Mouse (Mus musculus) telencephalon, adult 2 months (tissue): ENCODE measurements at regions not wholly inside any gene's neighbourhood (a gene's known extent, or its start where the extent isn't known, plus 50 kb on each side); places are given as distances from the start of the nearest gene placed in this dataset.

Experiments
- DNase-seq: peaks from one replicate; pipeline ENCODE4 v3.0.0-alpha.2; 2011; ENCODE audit warnings: low read depth, low spot score

DNA sequence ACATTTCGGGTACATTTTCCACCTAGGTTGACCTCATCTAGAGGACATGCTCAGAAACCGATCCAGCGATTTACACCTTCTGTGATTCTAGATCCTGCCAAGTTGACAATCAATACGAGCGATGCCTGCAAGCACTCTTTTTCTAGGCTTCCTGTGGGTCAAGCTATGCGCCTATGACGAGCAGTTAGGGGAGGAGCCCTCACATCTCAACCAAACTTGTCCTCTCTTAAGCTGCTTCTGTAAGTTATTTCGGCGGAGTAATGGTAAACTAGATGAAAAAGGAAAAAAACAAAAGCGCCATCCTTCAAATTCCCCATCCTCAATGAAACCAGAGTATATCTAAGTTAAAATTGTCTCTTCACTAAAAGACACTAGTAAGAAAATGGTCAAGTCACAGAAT lies 858.5 kb downstream of the Zfp704 start:
- no peak for DNase-seq

DNA sequence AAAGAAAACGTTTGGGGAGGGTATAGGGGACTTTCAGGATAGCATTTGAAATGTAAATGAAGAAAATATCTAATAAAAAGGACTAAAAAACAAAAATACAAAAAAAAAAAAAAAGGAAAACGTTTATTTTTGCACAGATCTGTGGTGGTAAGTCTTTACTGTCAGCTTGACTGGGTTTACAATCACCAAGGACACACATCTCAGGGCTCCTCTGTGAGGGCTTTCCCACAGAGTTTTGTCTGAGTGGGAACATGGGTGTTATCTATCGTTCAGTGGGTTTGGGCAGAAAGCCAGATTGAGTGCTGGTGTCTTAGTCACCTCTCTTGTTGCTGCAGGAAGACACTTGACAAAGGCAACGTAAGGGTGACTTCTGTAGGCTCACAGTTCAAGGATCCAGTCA lies 859.0 kb downstream of the Zfp704 start:
- no peak for DNase-seq

DNA sequence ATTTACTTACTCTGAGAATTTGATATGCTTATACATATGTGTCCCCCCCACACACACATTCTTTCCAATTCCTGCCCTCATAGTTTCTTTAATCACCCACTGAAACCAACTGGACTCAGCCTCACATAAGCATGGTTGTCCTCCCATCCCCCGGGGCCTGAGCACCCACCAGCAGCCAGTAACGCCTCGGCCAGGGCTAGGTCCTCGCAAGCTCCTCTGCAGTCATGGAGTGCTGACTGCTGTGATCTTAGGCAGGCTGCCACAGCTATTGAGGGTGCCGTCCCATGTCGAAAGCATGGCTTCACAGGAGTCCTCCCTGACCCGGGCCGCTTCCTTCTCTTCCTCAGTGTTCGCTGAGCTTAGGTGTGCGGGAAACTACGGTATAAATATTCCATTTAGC lies 859.7 kb downstream of the Zfp704 start:
- no peak for DNase-seq

DNA sequence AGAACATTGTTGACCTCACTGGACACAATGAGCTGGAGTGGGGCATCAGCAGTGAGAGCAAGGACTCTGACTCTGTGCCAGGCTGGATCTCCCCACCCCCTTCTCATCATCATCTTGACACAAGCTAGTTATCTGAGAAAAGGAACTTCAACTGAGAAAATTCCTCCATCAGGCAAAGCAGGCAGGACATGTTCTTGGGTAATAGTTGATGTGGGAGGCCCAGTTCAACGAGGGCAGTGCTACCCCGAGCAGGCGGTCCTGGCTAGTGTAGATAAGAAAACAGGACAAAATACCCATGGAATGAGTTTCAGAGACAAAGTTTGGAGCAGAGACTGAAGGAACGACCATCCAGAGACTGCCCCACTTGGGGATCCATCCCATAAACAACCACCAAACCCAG lies 862.7 kb downstream of the Zfp704 start:
- DNase-seq = no peak

DNA sequence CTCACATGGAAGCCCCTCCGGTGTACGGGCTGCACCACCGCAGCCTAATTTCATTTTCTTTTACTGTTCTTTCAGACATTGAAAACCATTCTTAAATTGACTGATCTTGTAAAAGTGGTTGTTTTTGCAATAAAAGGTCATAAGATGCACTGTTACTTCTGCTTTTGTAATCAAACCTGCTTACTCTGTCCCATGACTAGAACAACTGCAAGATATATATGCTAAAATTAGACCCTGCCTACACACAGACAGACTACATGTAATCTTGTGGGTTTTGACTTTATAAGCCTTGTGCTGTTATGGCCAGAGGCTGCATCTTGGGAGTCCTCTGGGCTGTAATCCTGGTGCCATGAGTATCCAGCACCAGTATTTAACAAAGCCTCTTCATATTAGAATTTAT lies 863.2 kb downstream of the Zfp704 start:
- DNase-seq = no peak

DNA sequence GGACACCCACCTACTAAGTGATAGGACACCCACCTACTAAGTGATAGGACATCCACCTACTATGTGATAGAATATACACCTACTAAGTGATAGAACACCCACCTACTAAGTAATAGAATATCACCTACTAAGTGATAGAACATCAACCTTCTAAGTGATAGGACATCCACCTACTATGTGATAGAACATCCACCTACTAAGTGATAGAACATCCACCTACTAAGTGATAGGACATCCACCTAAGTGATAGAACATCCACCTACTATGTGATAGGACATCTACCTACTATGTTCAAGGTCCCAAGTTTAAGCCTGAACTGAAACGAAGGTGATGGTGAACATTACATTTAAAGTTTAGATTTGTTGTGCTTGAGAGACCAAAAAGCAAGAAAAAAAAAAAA lies 863.8 kb downstream of the Zfp704 start:
- DNase-seq = no peak

DNA sequence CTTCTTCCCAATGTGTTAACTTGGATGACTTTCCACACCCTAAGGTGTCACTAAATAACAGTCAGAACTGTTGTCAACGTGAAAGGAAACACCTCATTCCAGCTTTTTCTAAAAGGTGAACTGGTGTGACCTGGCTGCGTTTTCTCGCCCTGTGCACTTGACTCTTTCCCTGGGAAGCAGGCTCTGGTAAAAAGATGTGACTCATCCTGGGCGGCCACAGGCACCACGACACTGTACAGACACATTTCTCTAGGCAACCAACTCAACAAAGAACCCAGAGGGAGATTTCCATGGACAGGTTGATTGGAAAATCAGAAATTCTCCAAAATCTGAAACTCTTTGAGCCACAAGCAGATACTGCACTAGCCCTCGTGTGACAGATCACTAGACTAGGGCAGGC lies 865.0 kb downstream of the Zfp704 start:
- DNase-seq = no peak

DNA sequence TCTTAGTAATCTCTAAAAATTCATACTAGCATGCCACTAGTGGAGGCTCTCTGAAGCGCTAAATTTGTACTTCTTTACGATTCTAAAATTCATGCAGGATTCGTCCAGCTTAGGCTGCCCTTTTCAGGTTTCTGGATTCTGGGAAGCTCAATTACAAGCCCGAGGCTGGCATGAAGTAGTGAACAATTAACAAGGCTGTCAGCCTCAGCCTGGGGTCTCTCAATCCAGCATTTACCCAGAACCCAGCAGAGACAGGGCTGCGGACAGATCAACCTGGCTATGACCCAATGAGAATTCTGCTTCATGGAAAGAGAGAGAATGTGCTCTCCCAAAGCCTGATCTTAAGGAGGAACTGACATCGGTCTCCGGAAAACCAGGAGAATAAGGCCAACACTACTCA lies 866.2 kb downstream of the Zfp704 start:
- DNase-seq = no peak

DNA sequence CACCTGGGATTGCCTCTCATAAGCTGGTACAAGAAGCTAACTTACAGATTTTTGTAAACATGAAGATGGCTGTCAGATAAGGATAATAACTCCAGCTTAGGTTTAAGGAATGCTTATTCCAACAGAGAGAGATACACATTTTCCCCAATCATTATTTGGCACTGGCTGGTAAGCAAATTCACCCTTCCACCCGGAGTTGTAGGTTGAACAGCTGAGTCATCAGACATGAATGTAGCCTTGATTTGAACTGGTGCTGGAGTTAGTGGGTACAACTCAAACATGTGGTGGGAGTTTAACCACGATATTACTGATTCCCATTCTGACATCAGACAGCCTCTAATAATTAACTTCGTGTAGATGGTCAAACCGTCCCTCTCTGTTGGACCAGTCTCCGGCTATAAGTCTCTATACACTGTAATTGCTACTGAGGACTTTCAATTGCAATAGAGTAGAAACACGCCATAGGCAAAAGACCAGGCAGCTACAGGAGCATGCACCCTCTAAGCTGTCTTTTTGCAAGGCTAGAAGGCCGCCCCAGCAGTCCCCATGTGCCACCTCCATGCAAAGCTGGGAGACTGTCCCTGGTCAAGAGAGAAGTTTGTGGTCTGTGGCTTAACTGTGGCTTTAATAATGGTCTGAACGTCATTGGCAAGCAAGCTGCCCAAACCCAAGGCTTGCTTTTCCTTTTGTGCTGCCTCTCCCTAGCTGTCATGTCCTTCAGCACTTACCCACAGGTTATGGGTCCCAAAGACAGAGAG lies 868.4 kb downstream of the Zfp704 start:
- no peak for DNase-seq

DNA sequence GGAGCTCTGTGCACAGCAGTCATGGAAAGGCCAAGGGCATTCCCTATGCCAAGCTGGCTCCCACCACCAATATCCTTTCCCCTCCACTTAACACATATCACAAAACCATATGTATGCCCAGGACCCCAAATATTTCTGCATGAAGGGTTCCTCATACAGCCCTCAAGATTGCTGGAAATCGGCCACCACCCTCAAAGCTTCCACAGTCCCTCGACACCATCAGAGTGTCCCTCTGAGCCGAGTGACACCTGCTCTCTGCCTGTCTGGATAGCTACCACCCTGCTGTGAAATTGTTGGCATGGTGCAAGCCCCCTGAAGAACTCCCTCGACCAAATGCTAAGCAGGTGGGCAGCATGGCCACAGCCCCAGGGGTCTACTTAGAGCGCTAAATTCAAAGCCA lies 869.2 kb downstream of the Zfp704 start:
- DNase-seq = no peak

DNA sequence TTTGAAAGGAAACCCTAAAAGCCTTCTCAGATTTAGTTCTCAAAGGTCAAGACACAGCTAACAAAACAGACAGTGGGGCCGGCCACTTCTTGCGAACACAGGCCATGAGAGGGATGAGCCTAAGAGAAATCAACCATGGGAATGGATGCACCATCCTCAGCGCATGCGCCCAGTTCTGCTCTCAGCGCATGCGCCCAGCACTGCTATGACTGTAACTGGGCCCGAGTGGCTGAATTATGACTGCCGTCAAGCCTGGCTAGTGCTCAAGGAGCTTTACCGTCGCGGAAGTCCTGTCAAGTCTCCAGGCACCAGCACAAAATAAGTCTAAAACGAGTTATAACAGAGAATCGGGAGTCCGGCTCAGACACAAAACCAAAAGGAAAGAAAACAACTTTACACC lies 870.6 kb downstream of the Zfp704 start:
- DNase-seq = no peak

DNA sequence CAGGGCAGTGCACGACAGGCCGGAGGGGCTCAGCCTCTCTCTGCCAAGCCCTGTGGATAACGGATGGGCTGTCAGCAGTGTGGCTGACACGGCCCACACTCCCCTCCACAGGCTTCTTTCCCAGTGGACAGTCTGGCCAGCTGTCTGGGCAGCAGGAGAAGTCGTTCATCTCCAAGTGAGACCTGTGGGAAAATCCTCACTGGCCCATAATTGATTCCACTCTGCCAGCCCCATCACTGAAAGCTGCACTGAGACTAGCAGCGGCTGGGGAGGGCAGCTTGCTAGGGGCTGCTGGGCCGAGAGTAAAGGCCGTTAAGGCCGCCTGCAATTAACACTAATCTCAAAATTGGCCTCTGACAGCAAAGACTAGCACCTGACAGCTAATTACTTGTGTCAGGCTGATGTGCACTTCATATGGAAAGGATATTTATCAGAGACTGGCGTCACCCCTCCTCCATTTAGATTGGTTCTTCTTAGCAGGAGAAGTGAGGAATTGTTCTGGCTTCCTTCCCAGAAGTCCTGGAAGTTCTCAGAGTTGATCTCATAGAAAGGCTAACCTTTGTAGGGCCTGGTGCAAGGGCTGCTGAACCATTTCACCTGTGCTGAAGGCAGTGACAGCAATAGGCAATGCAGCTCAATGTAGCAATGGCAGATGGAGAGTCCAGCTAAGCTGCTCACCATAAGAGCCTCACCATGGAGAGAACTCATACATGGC lies 873.5 kb downstream of the Zfp704 start:
- no peak for DNase-seq

DNA sequence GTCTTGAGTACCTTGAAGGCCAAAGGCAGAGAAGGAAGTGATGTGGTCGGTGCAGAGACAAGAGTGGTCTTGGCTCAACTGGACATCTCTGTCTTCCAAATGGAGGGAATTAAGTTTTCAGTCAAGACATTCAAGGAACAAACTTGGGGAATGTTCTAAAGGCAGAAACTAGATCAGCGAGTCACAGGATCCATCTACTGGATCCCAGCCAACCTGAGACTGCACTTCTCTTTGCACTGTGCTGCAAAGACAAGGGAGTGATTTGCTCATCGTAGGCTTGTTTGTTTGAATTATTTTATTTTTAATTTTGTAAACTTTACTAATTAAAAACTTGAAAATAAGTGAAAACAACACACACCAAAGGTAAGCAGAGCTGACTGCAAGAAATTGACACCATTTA lies 875.8 kb downstream of the Zfp704 start:
- DNase-seq = no peak

DNA sequence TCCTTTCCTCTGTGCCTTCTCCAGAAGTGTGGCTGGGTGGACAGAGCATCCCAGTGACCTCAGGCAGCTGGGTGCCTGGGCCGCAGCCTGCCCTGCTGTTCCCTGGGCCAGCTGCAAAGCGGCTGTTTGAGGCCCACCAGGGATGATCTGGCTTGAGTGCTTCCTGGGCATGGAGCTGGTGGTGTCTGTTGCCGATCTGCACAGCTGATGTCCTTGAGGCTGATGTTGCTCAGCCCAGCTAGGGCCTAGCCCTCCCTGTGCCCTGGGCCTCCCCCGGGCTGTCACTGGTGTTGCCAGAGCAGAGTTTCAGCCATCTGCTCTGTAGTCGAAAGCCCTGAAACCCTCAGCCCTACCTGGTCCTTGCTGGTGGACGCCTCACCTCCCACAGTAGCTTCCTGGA lies 878.5 kb downstream of the Zfp704 start:
- no peak for DNase-seq

DNA sequence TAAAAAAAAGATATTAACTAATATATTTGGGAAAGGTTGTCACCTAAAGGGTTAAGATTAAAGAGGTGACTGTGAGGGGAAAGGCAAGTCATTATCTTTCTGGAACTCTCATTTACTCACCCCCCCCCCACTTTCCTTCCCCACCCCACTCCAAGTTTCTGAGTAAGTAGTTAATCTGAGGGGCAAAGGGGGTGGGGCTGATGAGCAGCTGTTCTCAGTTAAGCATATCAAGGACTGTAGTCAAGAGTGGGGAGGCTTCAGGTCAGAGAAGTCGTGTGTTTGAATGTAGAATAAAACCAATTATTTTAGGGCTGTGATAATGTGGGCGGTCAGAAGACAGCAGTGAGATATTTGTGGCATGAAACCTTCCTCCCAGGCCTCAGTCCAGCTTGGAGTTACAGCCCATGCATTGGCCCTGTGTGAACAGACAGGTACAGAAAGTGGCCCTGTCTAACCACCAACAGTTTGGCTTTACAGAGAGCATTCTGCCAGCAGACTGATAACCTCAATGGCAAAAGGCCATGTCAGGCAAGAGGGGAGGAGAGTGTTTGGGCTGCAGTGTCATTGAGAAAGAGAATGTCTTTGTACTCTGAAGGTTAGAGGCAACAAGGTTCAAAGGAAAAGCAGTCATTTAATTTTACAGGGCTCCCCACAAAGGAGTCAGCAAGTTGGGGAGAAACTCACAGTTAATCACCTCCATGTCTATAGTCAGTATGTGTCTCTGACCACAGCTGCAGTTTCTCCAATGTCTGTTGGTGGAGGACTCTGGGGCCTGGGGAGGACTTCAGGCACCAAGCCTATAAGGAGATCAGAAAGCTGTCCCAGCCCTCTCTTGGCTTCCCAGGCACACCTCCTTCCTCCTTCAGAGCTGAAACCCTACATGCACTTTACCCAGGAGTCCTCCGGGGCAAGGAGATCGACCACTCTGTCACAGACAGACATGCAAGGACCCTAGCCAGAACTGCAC lies 888.0 kb downstream of the Zfp704 start:
- no peak for DNase-seq

DNA sequence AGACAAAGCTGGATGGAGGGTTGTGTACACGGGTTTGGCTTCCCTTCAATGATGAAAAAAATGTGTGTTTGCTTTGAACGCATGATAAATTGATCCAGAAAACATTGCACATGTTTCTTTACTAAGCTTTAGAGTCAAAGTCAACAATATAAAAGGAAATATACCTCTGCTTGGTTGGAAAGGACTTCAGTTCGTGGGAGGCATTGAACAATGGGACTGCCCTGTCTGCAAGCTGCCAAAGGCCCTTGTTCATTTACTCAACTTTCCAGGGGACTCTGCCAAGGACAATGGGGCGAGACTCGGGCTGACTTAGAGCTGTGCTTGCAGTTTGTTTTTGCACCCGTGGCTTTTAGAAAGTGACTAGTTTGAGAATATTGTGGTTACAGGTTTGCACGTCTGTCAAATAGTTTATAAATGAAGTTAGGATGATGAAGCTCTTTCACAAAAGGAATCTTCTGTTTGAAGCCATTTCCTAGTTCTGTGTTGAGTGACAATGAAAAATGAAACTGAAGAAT lies 889.2 kb downstream of the Zfp704 start:
- no peak for DNase-seq

DNA sequence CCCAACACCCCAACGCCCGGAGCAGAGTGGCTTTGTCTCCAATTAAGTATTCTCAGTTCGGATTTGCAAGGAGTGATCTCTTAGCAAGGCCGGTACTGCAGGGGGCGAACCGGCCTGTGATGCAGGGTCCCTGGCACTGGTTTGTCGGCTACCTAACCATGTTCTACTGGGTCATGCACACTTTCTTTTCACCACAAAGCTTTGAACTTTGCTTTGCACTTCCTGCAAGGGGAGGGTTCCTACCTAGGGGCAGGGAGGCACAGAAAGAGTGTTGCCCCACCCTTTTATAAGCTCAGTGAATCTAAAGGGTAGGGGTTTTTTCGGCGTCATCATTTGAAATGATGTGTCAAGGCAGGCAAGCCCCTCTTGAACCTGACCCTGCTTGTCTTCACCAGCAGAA lies 891.7 kb downstream of the Zfp704 start:
- DNase-seq = no peak

DNA sequence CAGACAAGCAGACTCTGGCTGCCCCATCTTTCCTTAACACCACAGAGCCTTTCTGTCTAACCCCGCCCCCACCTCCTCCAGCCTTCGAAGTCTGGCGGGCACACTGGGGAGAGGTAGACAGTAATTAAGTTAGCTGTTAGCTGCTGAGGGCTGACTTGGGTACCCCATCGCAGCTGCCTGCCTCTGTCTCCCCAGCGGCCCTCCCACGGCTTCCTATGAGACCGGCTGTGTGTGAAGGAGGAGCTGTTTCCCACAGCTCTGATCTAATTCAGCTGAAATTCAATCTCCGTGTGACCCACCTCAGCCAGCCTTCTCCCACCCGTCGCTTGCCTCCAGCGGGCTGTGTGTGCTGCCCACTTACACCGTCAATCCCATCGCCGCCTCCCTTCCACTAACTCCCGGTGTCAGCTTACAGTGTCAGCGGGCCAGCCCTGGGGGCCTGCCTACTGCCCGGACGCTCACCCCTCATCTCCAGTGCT lies 892.5 kb downstream of the Zfp704 start:
- peak; percentile 26 for DNase-seq
